Mouse (Mus musculus) megakaryocyte, embryonic 14.5 days (primary cell): Measurements from ENCODE around the gene Tmem110.

Experiments used
- FLI1 ChIP-seq: IDR thresholded peaks from 2 replicates; pipeline ENCODE4 v1.6.1; 2012; ENCODE audit warnings: low read length, inconsistent platforms, mixed read lengths
- GATA1 ChIP-seq: IDR thresholded peaks from 3 replicates; pipeline ENCODE4 v1.6.1; 2012; ENCODE audit warnings: mixed read lengths, low read length, inconsistent platforms, borderline replicate concordance

GRCm38 (mm10) chr14:30885298-30885697 lies 59.9 kb downstream of the Tmem110 start:
- no peak for TF ChIP-seq GATA1
- no peak for TF ChIP-seq FLI1
